Mouse (Mus musculus) brain, adult 2 months (tissue): ENCODE data around the gene AL607142.1.

ENCODE experiments used
- DNase-seq: peaks from one replicate; pipeline ENCODE4 v3.0.0; 2011; ENCODE audit warnings: low read depth, low spot score

The AL607142.1 gene

GRCm38 (mm10) chr4:120056451-120056850 lies 8.3 kb upstream of the AL607142.1 start:
- no peak for DNase-seq

- no peak for DNase-seq
These were observed 7.3 kb upstream of the AL607142.1 start for GRCm38 (mm10) chr4:120057529-120057928.

- DNase-seq: no peak
These were observed 6.6 kb upstream of the AL607142.1 start for GRCm38 (mm10) chr4:120058157-120058556.

GRCm38 (mm10) chr4:120058794-120059193 lies 6.0 kb upstream of the AL607142.1 start:
- DNase-seq: no peak

GRCm38 (mm10) chr4:120061727-120062126 lies 3.1 kb upstream of the AL607142.1 start:
- DNase-seq: no peak

GRCm38 (mm10) chr4:120062198-120062597 lies 2.6 kb upstream of the AL607142.1 start:
- no peak for DNase-seq

- DNase-seq: peak; percentile 54
These were observed 2.0 kb upstream of the AL607142.1 start for GRCm38 (mm10) chr4:120062754-120063153.

- DNase-seq: peak; percentile 64
These were observed 1.3 kb upstream of the AL607142.1 start for GRCm38 (mm10) chr4:120063353-120064124.

GRCm38 (mm10) chr4:120066841-120067591 lies 2.2 kb downstream of the AL607142.1 start:
- peak; percentile 65 for DNase-seq

- DNase-seq: no peak
These were observed 2.9 kb downstream of the AL607142.1 start for GRCm38 (mm10) chr4:120067592-120068235.

GRCm38 (mm10) chr4:120068883-120069581 lies 4.2 kb downstream of the AL607142.1 start:
- DNase-seq: no peak

GRCm38 (mm10) chr4:120069582-120069980 lies 4.8 kb downstream of the AL607142.1 start:
- DNase-seq: no peak

GRCm38 (mm10) chr4:120071411-120071810 lies 6.6 kb downstream of the AL607142.1 start:
- no peak for DNase-seq

- no peak for DNase-seq
These were observed 7.2 kb downstream of the AL607142.1 start for GRCm38 (mm10) chr4:120071842-120072507.

- DNase-seq: peak; percentile 89
These were observed 9.3 kb downstream of the AL607142.1 start for GRCm38 (mm10) chr4:120074061-120074460.

GRCm38 (mm10) chr4:120077322-120077721 lies 12.5 kb downstream of the AL607142.1 start:
- peak; percentile 79 for DNase-seq

- DNase-seq: no peak
These were observed 17.7 kb downstream of the AL607142.1 start for GRCm38 (mm10) chr4:120082527-120082926.

GRCm38 (mm10) chr4:120083700-120084099 lies 18.9 kb downstream of the AL607142.1 start:
- DNase-seq: peak; percentile 60

- peak; percentile 83 for DNase-seq
These were observed 24.7 kb downstream of the AL607142.1 start for GRCm38 (mm10) chr4:120089536-120089935.

GRCm38 (mm10) chr4:120091997-120092783 lies 27.4 kb downstream of the AL607142.1 start:
- peak; percentile 61 for DNase-seq
